Mouse (Mus musculus): ENCODE data around the gene Axin2. TPM values are rescaled to one million over a fixed set of nuclear protein-coding genes. Genes with fewer than 3 reads are reported as not detected.

Gene Axin2
- polyA plus RNA-seq, 1 experiment from 2014 or later, result 6.5 TPM

- no peak for DNase-seq (ENCODE audit: low spot score)
- Histone ChIP-seq H3K36me3 (ENCODE audit: control insufficient read depth, insufficient read depth, low read length) (peaks cover 33% of the 10 kb centered on the region), H3K9me3 (ENCODE audit: control insufficient read depth, low read length) (no peaks in the 10 kb centered on the region), H3K9ac (ENCODE audit: low read length) (no peak overlapping the region), H3K4me2 (ENCODE audit: low read length) (no peak overlapping the region), H3K4me1 (replicated peaks; ENCODE audit: control insufficient read depth, insufficient read depth, low read length) (peaks cover 43% of the 10 kb centered on the region), H3K4me3 (ENCODE audit: low read depth, low read length) (no peak overlapping the region), H3K27me3 (replicated peaks; ENCODE audit: control insufficient read depth, insufficient read depth, low read length) (no peaks in the 10 kb centered on the region), H3K27ac (ENCODE audit: low read depth) (no peak overlapping the region)
- 56% methylated on average over 4 of the region's 4 CpGs for WGBS
- no peak for ATAC-seq (replicated peaks; ENCODE audit: low FRiP score, low TSS enrichment, low read depth)
Measured at GRCm38 (mm10) chr11:108929176-108929575, 9.0 kb downstream of the Axin2 start.

- Histone ChIP-seq H3K27ac (ENCODE audit: low read depth) (no peak overlapping the region), H3K9ac (ENCODE audit: low read length) (no peak overlapping the region), H3K9me3 (ENCODE audit: control insufficient read depth, low read length) (no peaks in the 10 kb centered on the region), H3K27me3 (replicated peaks; ENCODE audit: control insufficient read depth, insufficient read depth, low read length) (no peaks in the 10 kb centered on the region), H3K36me3 (ENCODE audit: control insufficient read depth, insufficient read depth, low read length) (peaks cover 38% of the 10 kb centered on the region), H3K4me2 (ENCODE audit: low read length) (no peak overlapping the region), H3K4me3 (ENCODE audit: low read depth, low read length) (no peak overlapping the region), H3K4me1 (replicated peaks; ENCODE audit: control insufficient read depth, insufficient read depth, low read length) (peaks cover 37% of the 10 kb centered on the region)
- ATAC-seq (replicated peaks; ENCODE audit: low FRiP score, low TSS enrichment, low read depth) (no peak), DNase-seq (ENCODE audit: low spot score) (no peak)
- WGBS, result 78% methylated on average over 6 of the region's 6 CpGs
Measured at GRCm38 (mm10) chr11:108929700-108930099, 9.6 kb downstream of the Axin2 start.

GRCm38 (mm10) chr11:108930612-108931011 lies 10.5 kb downstream of the Axin2 start:
- Histone ChIP-seq H3K4me1 (replicated peaks; ENCODE audit: control insufficient read depth, insufficient read depth, low read length) (peaks cover 29% of the 10 kb centered on the region), H3K27ac (ENCODE audit: low read depth) (no peak overlapping the region), H3K9ac (ENCODE audit: low read length) (no peak overlapping the region), H3K27me3 (replicated peaks; ENCODE audit: control insufficient read depth, insufficient read depth, low read length) (no peaks in the 10 kb centered on the region), H3K9me3 (ENCODE audit: control insufficient read depth, low read length) (no peaks in the 10 kb centered on the region), H3K4me2 (ENCODE audit: low read length) (no peak overlapping the region), H3K4me3 (ENCODE audit: low read depth, low read length) (no peak overlapping the region), H3K36me3 (ENCODE audit: control insufficient read depth, insufficient read depth, low read length) (peaks cover 38% of the 10 kb centered on the region)
- ATAC-seq (replicated peaks; ENCODE audit: low FRiP score, low TSS enrichment, low read depth) (no peak), DNase-seq (ENCODE audit: low spot score) (no peak)
- 48% methylated on average over 3 of the region's 3 CpGs for WGBS

GRCm38 (mm10) chr11:108933835-108934234 lies 13.7 kb downstream of the Axin2 start:
- no peak for DNase-seq (ENCODE audit: low spot score)
- Histone ChIP-seq H3K27me3 (replicated peaks; ENCODE audit: control insufficient read depth, insufficient read depth, low read length) (no peaks in the 10 kb centered on the region), H3K9ac (ENCODE audit: low read length) (no peak overlapping the region), H3K9me3 (ENCODE audit: control insufficient read depth, low read length) (no peaks in the 10 kb centered on the region), H3K4me2 (ENCODE audit: low read length) (no peak overlapping the region), H3K4me3 (ENCODE audit: low read depth, low read length) (no peak overlapping the region), H3K4me1 (replicated peaks; ENCODE audit: control insufficient read depth, insufficient read depth, low read length) (peaks cover 10% of the 10 kb centered on the region), H3K27ac (ENCODE audit: low read depth) (no peak overlapping the region), H3K36me3 (ENCODE audit: control insufficient read depth, insufficient read depth, low read length) (peaks cover 54% of the 10 kb centered on the region)
- 74% methylated on average over 9 of the region's 9 CpGs for WGBS
- no peak for ATAC-seq (replicated peaks; ENCODE audit: low FRiP score, low TSS enrichment, low read depth)

- 76% methylated on average over 18 of the region's 18 CpGs for WGBS
- no peak overlapping the region for H3K4me3 ChIP-seq (ENCODE audit: low read depth, low read length)
- no peak for DNase-seq (ENCODE audit: low spot score)
- no peak for ATAC-seq (replicated peaks; ENCODE audit: low FRiP score, low TSS enrichment, low read depth)
- peaks cover 66% of the 10 kb centered on the region for H3K36me3 ChIP-seq (ENCODE audit: control insufficient read depth, insufficient read depth, low read length)
- no peaks in the 10 kb centered on the region for H3K9me3 ChIP-seq (ENCODE audit: control insufficient read depth, low read length)
- no peaks in the 10 kb centered on the region for H3K27me3 ChIP-seq (replicated peaks; ENCODE audit: control insufficient read depth, insufficient read depth, low read length)
- H3K9ac ChIP-seq (ENCODE audit: low read length), result no peak overlapping the region
- H3K4me1 ChIP-seq (replicated peaks; ENCODE audit: control insufficient read depth, insufficient read depth, low read length), result peaks cover 6% of the 10 kb centered on the region
- no peak overlapping the region for H3K4me2 ChIP-seq (ENCODE audit: low read length)
- no peak overlapping the region for H3K27ac ChIP-seq (ENCODE audit: low read depth)
Measured at GRCm38 (mm10) chr11:108935128-108935868, 15.1 kb downstream of the Axin2 start.

GRCm38 (mm10) chr11:108936016-108936792 lies 16.1 kb downstream of the Axin2 start:
- no peak overlapping the region for H3K9ac ChIP-seq (ENCODE audit: low read length)
- H3K36me3 ChIP-seq (ENCODE audit: control insufficient read depth, insufficient read depth, low read length), result peaks cover 59% of the 10 kb centered on the region

GRCm38 (mm10) chr11:108940655-108941412 lies 20.7 kb downstream of the Axin2 start:
- H3K27ac ChIP-seq (ENCODE audit: low read depth), result no peak overlapping the region; the same call in 1 of the 2 replicates
- H3K9me3 ChIP-seq (ENCODE audit: control insufficient read depth, low read length), result no peaks in the 10 kb centered on the region
- no peak for ATAC-seq (replicated peaks; ENCODE audit: low FRiP score, low TSS enrichment, low read depth)
- 64% methylated on average over 19 of the region's 19 CpGs for WGBS
- H3K27me3 ChIP-seq (replicated peaks; ENCODE audit: control insufficient read depth, insufficient read depth, low read length), result no peaks in the 10 kb centered on the region
- H3K4me2 ChIP-seq (ENCODE audit: low read length), result no peak overlapping the region
- no peak for DNase-seq (ENCODE audit: low spot score)
- H3K9ac ChIP-seq (ENCODE audit: low read length), result no peak overlapping the region
- H3K4me3 ChIP-seq (ENCODE audit: low read depth, low read length), result no peak overlapping the region
- peaks cover 64% of the 10 kb centered on the region for H3K36me3 ChIP-seq (ENCODE audit: control insufficient read depth, insufficient read depth, low read length)
- peaks cover 3% of the 10 kb centered on the region; the same call in 1 of the 2 replicates for H3K4me1 ChIP-seq (replicated peaks; ENCODE audit: control insufficient read depth, insufficient read depth, low read length)

More at GRCm38 (mm10) chr11:108936016-108936792, 16.1 kb downstream of the Axin2 start:
- no peaks in the 10 kb centered on the region for H3K9me3 ChIP-seq (ENCODE audit: control insufficient read depth, low read length)
- H3K27ac ChIP-seq (ENCODE audit: low read depth), result no peak overlapping the region
- ATAC-seq (replicated peaks; ENCODE audit: low FRiP score, low TSS enrichment, low read depth), result no peak
- no peak for DNase-seq (ENCODE audit: low spot score)
- H3K4me3 ChIP-seq (ENCODE audit: low read depth, low read length), result no peak overlapping the region
- 69% methylated on average over 18 of the region's 18 CpGs for WGBS
- no peak overlapping the region for H3K4me2 ChIP-seq (ENCODE audit: low read length)
- no peaks in the 10 kb centered on the region for H3K27me3 ChIP-seq (replicated peaks; ENCODE audit: control insufficient read depth, insufficient read depth, low read length)
- H3K4me1 ChIP-seq (replicated peaks; ENCODE audit: control insufficient read depth, insufficient read depth, low read length), result peaks cover 6% of the 10 kb centered on the region

- no peaks in the 10 kb centered on the region for H3K27me3 ChIP-seq (replicated peaks; ENCODE audit: control insufficient read depth, insufficient read depth, low read length)
- H3K9me3 ChIP-seq (ENCODE audit: control insufficient read depth, low read length), result no peaks in the 10 kb centered on the region
- ATAC-seq (replicated peaks; ENCODE audit: low FRiP score, low TSS enrichment, low read depth), result no peak
- peaks cover 68% of the 10 kb centered on the region for H3K36me3 ChIP-seq (ENCODE audit: control insufficient read depth, insufficient read depth, low read length)
- no peak overlapping the region for H3K4me2 ChIP-seq (ENCODE audit: low read length)
- H3K4me3 ChIP-seq (ENCODE audit: low read depth, low read length), result no peak overlapping the region
- no peaks in the 10 kb centered on the region for H3K4me1 ChIP-seq (replicated peaks; ENCODE audit: control insufficient read depth, insufficient read depth, low read length)
- WGBS, result 90% methylated on average over 18 of the region's 18 CpGs
- H3K27ac ChIP-seq (ENCODE audit: low read depth), result no peak overlapping the region
- H3K9ac ChIP-seq (ENCODE audit: low read length), result no peak overlapping the region
- no peak for DNase-seq (ENCODE audit: low spot score)
Measured at GRCm38 (mm10) chr11:108941836-108942235, 21.7 kb downstream of the Axin2 start.

Data from intestine, embryonic 14.5 days (tissue).